Mouse (Mus musculus): ENCODE data around the gene Slc22a14. TPM values are rescaled to one million over a fixed set of nuclear protein-coding genes. Genes with fewer than 3 reads are reported as not detected.

Slc22a14 gene
- total and polyA plus RNA-seq, 3 experiments: not detected

GRCm38 (mm10) chr9:119258785-119259184 lies 106.6 kb downstream of the Slc22a14 start:
- Histone ChIP-seq H3K27me3 (ENCODE audit: control insufficient read depth in 1 of 2, insufficient read depth in 2 of 2, low read length in 2 of 2) (no peaks in the 10 kb centered on the region), H3K9me3 (replicated peaks; ENCODE audit: insufficient read depth, low read length) (no peaks in the 10 kb centered on the region), H3K79me2 (ENCODE audit: control insufficient read depth, insufficient read depth, low read length, poor library complexity) (no peaks in the 10 kb centered on the region), H3K9ac (ENCODE audit: control insufficient read depth, low read depth, low read length, poor library complexity, severe bottlenecking) (no peak overlapping the region), H3K4me3 (ENCODE audit: control insufficient read depth in 1 of 2, insufficient read depth in 1 of 2, low read depth in 2 of 2, low read length in 2 of 2) (no peak overlapping the region), H3K27ac (ENCODE audit: control insufficient read depth, low read depth, low read length) (no peak overlapping the region), H3K36me3 (ENCODE audit: control insufficient read depth in 1 of 2, insufficient read depth in 2 of 2, low read length in 2 of 2) (peaks cover 2 to 6% of the 10 kb centered on the region in 2 experiments; a peak in 3 of 4 replicates), H3K4me1 (ENCODE audit: control insufficient read depth in 1 of 2, insufficient read depth in 2 of 2, low read length in 2 of 2) (no peaks in the 10 kb centered on the region)
- TF ChIP-seq CHD2 (IDR thresholded peaks at IDR 0.05; ENCODE audit: low read length) (no peak), RAD21 (IDR thresholded peaks at IDR 0.05; ENCODE audit: low read depth, low read length) (no peak), NELFE (IDR thresholded peaks at IDR 0.05; ENCODE audit: low read depth, low read length) (no peak), ZKSCAN1 (IDR thresholded peaks at IDR 0.05; ENCODE audit: low read depth, low read length) (no peak), ZNF384 (IDR thresholded peaks at IDR 0.05; ENCODE audit: low read depth, low read length) (no peak), EP300 (IDR thresholded peaks at IDR 0.05; ENCODE audit: low read depth in 1 of 2, low read length in 2 of 2) (no peak), USF1 (IDR thresholded peaks at IDR 0.05; ENCODE audit: low read depth, low read length) (no peak), POLR2AphosphoS2 (IDR thresholded peaks at IDR 0.05; ENCODE audit: low read length) (no peak)
- no peak for DNase-seq (ENCODE audit: low read depth, low spot score)

DNA sequence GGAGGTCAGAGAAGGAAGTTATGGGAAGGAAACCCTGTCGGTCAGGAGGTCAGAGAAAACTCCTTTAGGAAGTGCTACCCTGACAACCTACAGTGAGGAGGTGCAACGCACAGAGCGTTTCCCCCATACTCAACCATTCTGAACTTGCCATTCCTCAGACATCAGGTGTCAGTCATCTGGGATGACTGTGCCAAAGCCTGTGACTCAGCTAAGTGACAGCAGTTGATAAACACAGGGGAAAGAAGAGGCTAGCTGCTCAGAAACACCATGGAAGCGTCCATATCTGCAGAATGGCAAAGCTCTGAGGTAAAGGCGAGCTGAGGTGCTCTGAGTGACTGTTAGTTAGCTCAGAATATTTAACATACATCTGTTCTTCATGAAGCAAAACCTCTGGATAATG lies 107.2 kb downstream of the Slc22a14 start:
- Histone ChIP-seq H3K36me3 (ENCODE audit: control insufficient read depth in 1 of 2, insufficient read depth in 2 of 2, low read length in 2 of 2) (peaks cover 2 to 6% of the 10 kb centered on the region in 2 experiments; a peak in 3 of 4 replicates), H3K4me1 (ENCODE audit: control insufficient read depth in 1 of 2, insufficient read depth in 2 of 2, low read length in 2 of 2) (no peaks in the 10 kb centered on the region)
- 0 out of 2 replicates have a peak, but pooled peaks have one; percentile 16 for TF ChIP-seq ETS1 (IDR thresholded peaks at IDR 0.05; ENCODE audit: low read depth, low read length)
- no peak for TF ChIP-seq EP300 (IDR thresholded peaks at IDR 0.05; ENCODE audit: low read depth in 1 of 2, low read length in 2 of 2)

DNA sequence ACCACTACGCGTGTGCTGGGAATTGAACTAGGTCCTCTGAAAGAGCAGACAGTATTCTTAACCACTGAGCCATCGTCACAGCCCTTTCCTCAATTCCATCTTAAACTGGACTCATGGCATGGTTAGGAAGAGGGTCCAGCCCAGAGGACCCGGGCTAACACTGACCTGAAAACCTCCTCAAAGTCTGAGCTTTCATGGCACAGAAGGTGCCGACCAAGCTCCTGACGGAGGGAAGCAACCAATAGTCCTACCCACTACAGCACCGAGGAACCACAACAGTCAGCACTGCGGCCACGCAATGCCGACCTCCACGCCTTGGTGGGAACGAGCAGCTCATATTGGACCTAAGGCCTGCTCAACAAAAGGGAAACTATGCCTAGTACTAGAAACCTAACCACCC lies 109.2 kb downstream of the Slc22a14 start:
- peaks cover 2 to 4% of the 10 kb centered on the region in 2 experiments; a peak in 3 of 4 replicates for H3K36me3 ChIP-seq (ENCODE audit: control insufficient read depth in 1 of 2, insufficient read depth in 2 of 2, low read length in 2 of 2)
- no peak overlapping the region for H3K27ac ChIP-seq (ENCODE audit: control insufficient read depth, low read depth, low read length)
- no peak overlapping the region for H3K9ac ChIP-seq (ENCODE audit: control insufficient read depth, low read depth, low read length, poor library complexity, severe bottlenecking)

More for the DNA sequence above, 107.2 kb downstream of the Slc22a14 start:
- no peaks in the 10 kb centered on the region for H3K27me3 ChIP-seq (ENCODE audit: control insufficient read depth in 1 of 2, insufficient read depth in 2 of 2, low read length in 2 of 2)
- no peaks in the 10 kb centered on the region for H3K9me3 ChIP-seq (replicated peaks; ENCODE audit: insufficient read depth, low read length)
- no peak overlapping the region for H3K9ac ChIP-seq (ENCODE audit: control insufficient read depth, low read depth, low read length, poor library complexity, severe bottlenecking)
- DNase-seq (ENCODE audit: low read depth, low spot score): peak; percentile 30
- no peak overlapping the region for H3K4me3 ChIP-seq (ENCODE audit: control insufficient read depth in 1 of 2, insufficient read depth in 1 of 2, low read depth in 2 of 2, low read length in 2 of 2)
- no peaks in the 10 kb centered on the region for H3K79me2 ChIP-seq (ENCODE audit: control insufficient read depth, insufficient read depth, low read length, poor library complexity)
- no peak overlapping the region for H3K27ac ChIP-seq (ENCODE audit: control insufficient read depth, low read depth, low read length)

More for the DNA sequence above, 109.2 kb downstream of the Slc22a14 start:
- Histone ChIP-seq H3K27me3 (ENCODE audit: control insufficient read depth in 1 of 2, insufficient read depth in 2 of 2, low read length in 2 of 2) (no peaks in the 10 kb centered on the region), H3K79me2 (ENCODE audit: control insufficient read depth, insufficient read depth, low read length, poor library complexity) (no peaks in the 10 kb centered on the region), H3K4me3 (ENCODE audit: control insufficient read depth in 1 of 2, insufficient read depth in 1 of 2, low read depth in 2 of 2, low read length in 2 of 2) (no peak overlapping the region), H3K9me3 (replicated peaks; ENCODE audit: insufficient read depth, low read length) (no peaks in the 10 kb centered on the region), H3K4me1 (ENCODE audit: control insufficient read depth in 1 of 2, insufficient read depth in 2 of 2, low read length in 2 of 2) (no peaks in the 10 kb centered on the region)
- no peak for TF ChIP-seq MAZ (IDR thresholded peaks at IDR 0.05; ENCODE audit: low read depth, low read length)
- DNase-seq (ENCODE audit: low read depth, low spot score): no peak
